In genomic region chr6:30002628-30003027, GRCm38 (mm10) we compare ENCODE assay signal across 12 mouse cellular contexts.
"Had no signal": no experiment of that assay in that cellular context is flagged by ENCODE, and none has a peak within 500 bp of the region (broad histone marks: within the 10 kb centered on the region; RNA-seq: fewer than 3 reads in every experiment).

No protein-coding gene starts in this region.

- H3K27me3 ChIP-seq: midbrain, embryonic 12.5 days had no signal

- ATAC-seq: lung, postnatal 0 days; midbrain, embryonic 16.5 days had no signal

- DNase-seq: kidney, postnatal 10 days; kidney, postnatal 4 days; lung, adult 2 months; lung, postnatal 4 days; thymus, adult 18-20 months; thymus, postnatal 14 days had no signal

- H3K36me3 ChIP-seq: limb, embryonic 10.5 days; liver, embryonic 15.5 days; midbrain, embryonic 12.5 days had no signal

- H3K4me1 ChIP-seq: limb, embryonic 10.5 days; liver, embryonic 15.5 days; midbrain, embryonic 12.5 days had no signal

- H3K9me3 ChIP-seq: limb, embryonic 10.5 days; liver, embryonic 15.5 days; midbrain, embryonic 12.5 days had no signal

- H3K4me3 ChIP-seq: layer of hippocampus, adult 2 months; limb, embryonic 10.5 days; liver, embryonic 15.5 days; midbrain, embryonic 12.5 days had no signal
